ENCODE assay signal across 18 mouse cellular contexts in the genomic region with DNA sequence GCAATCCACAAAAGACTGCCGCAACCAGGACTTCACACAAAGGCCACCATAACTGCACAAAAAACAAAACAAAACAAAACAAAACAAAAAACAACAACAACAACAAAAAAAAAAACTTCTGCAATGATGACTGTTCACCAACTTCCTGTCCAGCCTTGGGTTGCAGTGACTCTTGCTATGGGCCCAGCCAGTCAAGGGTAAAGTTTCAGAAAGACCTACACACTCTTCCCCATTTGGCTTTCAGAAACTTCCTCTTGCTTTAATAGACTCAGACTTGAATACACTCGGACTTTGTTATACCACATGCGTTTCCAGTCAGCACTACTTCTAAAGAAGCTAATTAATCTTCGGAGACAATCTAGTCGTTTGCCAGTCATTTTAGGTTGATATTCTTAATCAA. TPM values are rescaled to one million over a fixed set of nuclear protein-coding genes. Genes with fewer than 3 reads are reported as not detected.
DNase-seq lines count a peak whose midpoint lies in the region; ATAC-seq lines count a peak whose summit lies in the region.
"Had no signal": no experiment of that assay in that cellular context is flagged by ENCODE, and none has a peak within 500 bp of the region (broad histone marks: within the 10 kb centered on the region; RNA-seq: fewer than 3 reads in every experiment).

No protein-coding gene starts in this region.

- ATAC-seq in hematopoietic stem cell, adult 5-6 weeks (replicated peaks in 1 of 2; ENCODE audit: insufficient read depth in 1 of 2, low FRiP score in 2 of 2, low TSS enrichment in 1 of 2, low read depth in 1 of 2, poor library complexity in 2 of 2, severe bottlenecking in 2 of 2): peak; percentile 46 to 60; a peak in 1 of 4 replicates
- peak; percentile 85 for ATAC-seq in neutrophil, adult 5-6 weeks (ENCODE audit: extremely low read depth, insufficient number of reproducible peaks, low FRiP score, poor library complexity, severe bottlenecking)
- ATAC-seq: forebrain, embryonic 16.5 days; intestine, embryonic 16.5 days; midbrain, embryonic 16.5 days; Patski had no signal

- intact Hi-C loops in gastrocnemius, postnatal 14 days (cut with DNase I; ENCODE audit: low total_unique reads): no loop called here

- peak; percentile 45 for DNase-seq in 416B (ENCODE audit: low read depth)
- peak; percentile 52 for DNase-seq in A20 (ENCODE audit: low read depth, low spot score)
- no peak for DNase-seq in gastrocnemius, postnatal 14 days
- DNase-seq in cerebellum, adult 9-11 months: no peak
- DNase-seq: adrenal gland, postnatal 10 days; cerebellum, adult 2 months; cerebellum, postnatal 36 days; heart, postnatal 36 days; kidney, adult 8-10 months; kidney, postnatal 4 days; layer of hippocampus, postnatal 36 days; left cerebral cortex, postnatal 4 days had no signal

RNA-seq across cellular contexts. Expression of gene Rnf149, which starts 13.0 kb away (rescaled TPM):
- 53.5 and 60.2 TPM in 2 replicates for total RNA-seq in hematopoietic stem cell, adult 5-6 weeks (2017)
- 478 and 497 TPM in 2 replicates for total RNA-seq in neutrophil, adult 5-6 weeks (2017)
- 1 to 10 TPM; 8.3 to 8.5 TPM for total RNA-seq in gastrocnemius, postnatal 14 days (2021)

RNA-seq across cellular contexts. Expression of gene Cnot11, which starts 55.4 kb away (rescaled TPM):
- total RNA-seq in hematopoietic stem cell, adult 5-6 weeks (2017): 35.9 and 46.1 TPM in 2 replicates
- total RNA-seq in neutrophil, adult 5-6 weeks (2017): 20.6 and 22.5 TPM in 2 replicates
- 10 to 100 TPM; 15.7 to 16.6 TPM for total RNA-seq in gastrocnemius, postnatal 14 days (2021)

Comparison
In these comparisons a context has a peak if more than half of its experiments do, and no peak if none do; other contexts are left out.
1. DNase-seq: peak in 416B (single experiment) and A20 (single experiment); none in gastrocnemius, postnatal 14 days (single experiment) and cerebellum, adult 9-11 months (single experiment).